Mouse (Mus musculus) embryonic facial prominence, embryonic 14.5 days (tissue): ENCODE data around the gene Fgd5. TPM values are rescaled to one million over a fixed set of nuclear protein-coding genes. Genes with fewer than 3 reads are reported as not detected.

ENCODE experiments used
- ATAC-seq: fragments of 200-750 bp; cut with Nextera tagmentation; 2 replicates; pipeline ENCODE4 v1.8.0; 2017; ENCODE audit warnings: low read depth, moderate number of reproducible peaks, moderate TSS enrichment
- DNase-seq: peaks from one replicate; pipeline ENCODE4 v3.0.0-alpha.2; 2015; ENCODE audit warnings: low spot score
- H3K27ac ChIP-seq: fragments of 300-500 bp; sonication (generic); replicated peaks from 2 replicates; pipeline ENCODE4 v1.5.1; 2014; ENCODE audit warnings: low read depth, mild to moderate bottlenecking, low read length, moderate library complexity
- H3K27me3 ChIP-seq: fragments of 300-500 bp; sonication (generic); replicated peaks from 2 replicates; pipeline ENCODE4 v1.6.1; 2014; ENCODE audit warnings: low read length; ENCODE audit not compliant: control insufficient read depth, insufficient read depth
- H3K36me3 ChIP-seq: fragments of 300-500 bp; sonication (generic); 2 replicates; pipeline ENCODE4 v1.6.1; 2014; ENCODE audit warnings: low read length, mixed read lengths; ENCODE audit not compliant: control insufficient read depth, insufficient read depth
- H3K4me1 ChIP-seq: fragments of 300-500 bp; sonication (generic); 2 replicates; pipeline ENCODE4 v1.6.1; 2014; ENCODE audit warnings: antibody characterized with exemption, low read length; ENCODE audit not compliant: control insufficient read depth, insufficient read depth
- H3K4me2 ChIP-seq: fragments of 300-500 bp; sonication (generic); 2 replicates; pipeline ENCODE4 v1.6.1; 2014; ENCODE audit warnings: low read depth, mild to moderate bottlenecking, low read length, moderate library complexity, mixed read lengths
- H3K4me3 ChIP-seq: fragments of 300-500 bp; sonication (generic); 2 replicates; pipeline ENCODE4 v1.5.1; 2014; ENCODE audit warnings: low read depth, mild to moderate bottlenecking, low read length
- H3K9ac ChIP-seq: fragments of 300-500 bp; sonication (generic); 2 replicates; pipeline ENCODE4 v1.6.1; 2014; ENCODE audit warnings: low read depth, mild to moderate bottlenecking, low read length, moderate library complexity, mixed read lengths
- H3K9me3 ChIP-seq: fragments of 300-500 bp; sonication (generic); 2 replicates; pipeline ENCODE4 v1.6.1; 2016; ENCODE audit warnings: low read length; ENCODE audit not compliant: control insufficient read depth
- WGBS: fragments of 180-500 bp; shearing (Covaris S2); extraction: QIAGEN DNeasy Blood & Tissue Kit; methylation state at CpG from one replicate; pipeline ENCODE4 v1.1.7; 2014; 5-methylcytosine and 5-hydroxymethylcytosine counted together
- polyA plus RNA-seq: library from polyadenylated mRNA; unstranded; fragments of >200 nt; fragmentation: Nextera tagmentation; extraction: Ambion mirVana; gene quantifications from 2 replicates; pipeline ENCODE4 v1.2.1, GENCODE M21; 2014

Fgd5 gene
- polyA plus RNA-seq, 1 experiment from 2014 or later, result 9.4 TPM

DNA sequence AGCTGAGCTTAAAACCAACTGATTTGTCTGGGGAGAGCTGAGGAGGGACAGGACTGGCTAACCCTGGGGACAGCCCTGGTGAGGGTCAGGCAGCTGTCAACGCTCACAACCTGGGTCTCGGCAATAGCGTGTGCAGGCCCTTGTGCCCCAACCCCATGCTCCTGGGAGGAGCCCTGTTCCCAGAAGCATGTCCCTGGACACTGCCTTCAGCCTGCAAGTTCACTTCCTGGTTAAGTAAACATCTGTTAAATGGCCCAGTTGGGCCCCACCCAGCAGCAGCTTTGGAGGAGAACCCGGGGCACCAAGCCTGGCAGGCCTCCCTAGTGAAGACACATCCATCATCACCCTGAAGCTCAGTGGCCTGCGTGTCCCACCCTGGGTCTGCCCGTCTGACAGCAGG, 56.0 kb downstream of the Fgd5 start:
- WGBS, result 70% methylated on average over 6 of the region's 6 CpGs
- H3K36me3 ChIP-seq, result no peaks in the 10 kb centered on the region
- H3K4me3 ChIP-seq, result no peak overlapping the region
- no peak overlapping the region for H3K27ac ChIP-seq
- ATAC-seq (no peak), DNase-seq (no peak)
- H3K4me1 ChIP-seq, result peaks cover 5% of the 10 kb centered on the region; the same call in 1 of the 2 replicates
- H3K9me3 ChIP-seq, result no peaks in the 10 kb centered on the region
- no peak overlapping the region for H3K9ac ChIP-seq
- no peaks in the 10 kb centered on the region for H3K27me3 ChIP-seq
- no peak overlapping the region for H3K4me2 ChIP-seq

GRCm38 (mm10) chr6:92036372-92036771, 57.7 kb downstream of the Fgd5 start:
- Histone ChIP-seq H3K27ac (no peak overlapping the region), H3K4me1 (peaks cover 5% of the 10 kb centered on the region; the same call in 1 of the 2 replicates), H3K4me3 (no peak overlapping the region), H3K27me3 (no peaks in the 10 kb centered on the region), H3K9me3 (no peaks in the 10 kb centered on the region), H3K9ac (no peak overlapping the region), H3K4me2 (no peak overlapping the region), H3K36me3 (no peaks in the 10 kb centered on the region)
- ATAC-seq (no peak), DNase-seq (no peak)
- WGBS, result 21% methylated on average over 5 of the region's 5 CpGs

- Histone ChIP-seq H3K4me3 (no peak overlapping the region), H3K27ac (no peak overlapping the region), H3K4me2 (no peak overlapping the region), H3K27me3 (no peaks in the 10 kb centered on the region), H3K9ac (no peak overlapping the region), H3K9me3 (no peaks in the 10 kb centered on the region), H3K36me3 (no peaks in the 10 kb centered on the region), H3K4me1 (peaks cover 9% of the 10 kb centered on the region)
- WGBS, result 58% methylated on average over 3 of the region's 3 CpGs
- ATAC-seq, result no peak
- no peak for DNase-seq
Measured at GRCm38 (mm10) chr6:92038158-92038557, 59.5 kb downstream of the Fgd5 start.

DNA sequence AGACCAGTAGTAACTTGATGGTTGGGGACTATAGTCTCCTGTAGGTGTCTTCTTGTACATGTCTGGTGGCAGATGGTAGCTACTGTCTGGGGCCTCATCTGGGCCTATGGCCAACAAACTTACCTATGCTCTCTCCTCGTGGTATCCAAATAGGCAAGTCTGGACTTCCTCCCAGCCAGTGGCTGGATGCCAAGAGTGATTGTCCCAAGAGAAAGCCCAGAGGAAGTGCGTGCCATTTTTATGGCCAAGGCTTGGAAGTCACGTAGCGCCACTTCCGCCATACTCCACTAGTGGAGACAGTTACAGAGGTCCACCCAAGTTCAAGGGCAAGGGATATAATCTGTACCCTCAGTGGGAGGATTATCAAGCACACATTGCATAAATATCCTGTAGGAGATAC, 62.6 kb downstream of the Fgd5 start:
- 80% methylated on average over 5 of the region's 5 CpGs for WGBS
- Histone ChIP-seq H3K4me1 (peaks cover 4% of the 10 kb centered on the region), H3K9me3 (no peaks in the 10 kb centered on the region), H3K27ac (no peak overlapping the region), H3K4me3 (no peak overlapping the region), H3K27me3 (no peaks in the 10 kb centered on the region), H3K9ac (no peak overlapping the region), H3K4me2 (no peak overlapping the region), H3K36me3 (no peaks in the 10 kb centered on the region)
- ATAC-seq, result no peak
- no peak for DNase-seq

GRCm38 (mm10) chr6:92042055-92042454, 63.4 kb downstream of the Fgd5 start:
- no peak overlapping the region for H3K4me2 ChIP-seq

GRCm38 (mm10) chr6:92042850-92043249, 64.2 kb downstream of the Fgd5 start:
- H3K27ac ChIP-seq, result no peak overlapping the region
- 83% methylated on average over 1 of the region's 1 CpGs for WGBS

More at GRCm38 (mm10) chr6:92042055-92042454, 63.4 kb downstream of the Fgd5 start:
- no peaks in the 10 kb centered on the region for H3K27me3 ChIP-seq
- ATAC-seq (no peak), DNase-seq (peak; percentile 72)
- no peaks in the 10 kb centered on the region for H3K36me3 ChIP-seq
- H3K4me3 ChIP-seq, result no peak overlapping the region
- no peak overlapping the region for H3K27ac ChIP-seq
- 63% methylated on average over 4 of the region's 4 CpGs for WGBS
- H3K9ac ChIP-seq, result no peak overlapping the region
- peaks cover 4% of the 10 kb centered on the region for H3K4me1 ChIP-seq
- no peaks in the 10 kb centered on the region for H3K9me3 ChIP-seq

GRCm38 (mm10) chr6:92057768-92058167, 79.1 kb downstream of the Fgd5 start:
- H3K36me3 ChIP-seq, result no peaks in the 10 kb centered on the region
- WGBS, result 51% methylated on average over 2 of the region's 2 CpGs
- ATAC-seq (no peak), DNase-seq (no peak)
- no peak overlapping the region for H3K4me2 ChIP-seq
- no peak overlapping the region for H3K4me3 ChIP-seq
- no peaks in the 10 kb centered on the region for H3K27me3 ChIP-seq
- no peaks in the 10 kb centered on the region; the same call in 1 of the 2 replicates for H3K4me1 ChIP-seq
- H3K9ac ChIP-seq, result no peak overlapping the region
- no peaks in the 10 kb centered on the region for H3K9me3 ChIP-seq
- H3K27ac ChIP-seq, result no peak overlapping the region

More at GRCm38 (mm10) chr6:92042850-92043249, 64.2 kb downstream of the Fgd5 start:
- Histone ChIP-seq H3K9ac (no peak overlapping the region), H3K4me3 (no peak overlapping the region), H3K27me3 (no peaks in the 10 kb centered on the region), H3K36me3 (no peaks in the 10 kb centered on the region), H3K4me1 (peaks cover 4% of the 10 kb centered on the region), H3K4me2 (no peak overlapping the region), H3K9me3 (no peaks in the 10 kb centered on the region)
- ATAC-seq (no peak), DNase-seq (no peak)

DNA sequence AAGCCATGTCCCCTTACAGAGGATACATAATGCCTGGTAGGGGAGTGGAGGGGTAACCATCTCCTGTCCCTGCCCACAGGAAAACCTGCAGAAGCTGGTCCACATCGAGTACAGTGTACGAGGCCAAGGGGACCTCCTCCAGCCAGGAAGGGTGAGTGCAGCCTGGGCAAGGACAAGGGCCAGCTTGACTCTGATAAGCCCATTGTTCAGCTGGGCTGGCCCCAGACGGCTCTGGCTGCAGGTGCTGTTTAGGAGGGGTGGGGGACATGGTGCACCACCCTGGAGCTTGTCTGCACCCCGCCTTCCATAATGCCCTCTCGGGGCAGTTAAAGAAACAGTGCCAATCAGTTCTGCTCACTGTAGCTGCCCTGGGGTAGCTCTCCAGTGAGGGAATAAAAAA, 83.0 kb downstream of the Fgd5 start:
- Histone ChIP-seq H3K36me3 (no peaks in the 10 kb centered on the region), H3K9ac (no peak overlapping the region), H3K4me2 (no peak overlapping the region), H3K9me3 (no peaks in the 10 kb centered on the region), H3K27me3 (no peaks in the 10 kb centered on the region), H3K4me3 (no peak overlapping the region), H3K27ac (no peak overlapping the region; the same call in 1 of the 2 replicates), H3K4me1 (no peaks in the 10 kb centered on the region; the same call in 1 of the 2 replicates)
- ATAC-seq, result no peak
- no peak for DNase-seq
- WGBS, result 37% methylated on average over 5 of the region's 5 CpGs

DNA sequence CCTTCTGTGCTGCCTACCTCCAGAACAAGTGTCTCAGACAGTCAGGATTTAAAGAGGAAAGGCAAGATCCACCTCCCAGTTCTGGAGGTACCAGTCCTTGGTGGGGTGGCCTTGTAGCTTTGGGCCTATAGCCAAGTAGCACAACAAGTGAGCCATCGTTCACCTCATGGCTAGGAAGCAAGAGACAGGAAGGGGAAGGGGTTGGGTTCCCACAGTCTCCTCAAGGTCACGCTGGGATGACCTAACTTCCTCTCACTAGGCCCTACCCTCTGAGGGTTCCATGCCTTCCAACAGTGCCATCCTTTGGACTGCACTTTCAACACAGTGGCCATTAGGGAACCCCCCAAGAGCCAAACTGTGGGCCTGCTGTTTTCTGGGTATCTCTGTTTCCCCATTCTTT, 84.8 kb downstream of the Fgd5 start:
- Histone ChIP-seq H3K4me2 (no peak overlapping the region), H3K4me1 (no peaks in the 10 kb centered on the region; the same call in 1 of the 2 replicates), H3K36me3 (no peaks in the 10 kb centered on the region), H3K9ac (no peak overlapping the region), H3K4me3 (no peak overlapping the region), H3K27ac (no peak overlapping the region), H3K27me3 (no peaks in the 10 kb centered on the region), H3K9me3 (no peaks in the 10 kb centered on the region)
- DNase-seq, result no peak
- WGBS, result 89% methylated on average over 2 of the region's 2 CpGs
- no peak for ATAC-seq
